Mouse (Mus musculus) heart, embryonic 13.5 days (tissue): Measurements from ENCODE around the gene Tlnrd1. TPM values are rescaled to one million over a fixed set of nuclear protein-coding genes. Genes with fewer than 3 reads are reported as not detected.

Experiments used
- ATAC-seq: fragments of 200-750 bp; cut with Nextera tagmentation; 2 replicates; pipeline ENCODE4 v1.8.0; 2017; ENCODE audit warnings: moderate TSS enrichment; ENCODE audit not compliant: insufficient number of reproducible peaks, low FRiP score, low TSS enrichment; ENCODE audit errors: extremely low read depth
- H3K27ac ChIP-seq: fragments of 300-500 bp; sonication (generic); replicated peaks from 2 replicates; pipeline ENCODE4 v1.5.1; 2015; ENCODE audit warnings: moderate library complexity, mild to moderate bottlenecking, inconsistent platforms
- H3K27me3 ChIP-seq: fragments of 300-500 bp; sonication (generic); replicated peaks from 2 replicates; pipeline ENCODE4 v1.6.1; 2015; ENCODE audit warnings: mild to moderate bottlenecking, inconsistent platforms
- H3K36me3 ChIP-seq: fragments of 300-500 bp; sonication (generic); 2 replicates; pipeline ENCODE4 v1.6.1; 2015; ENCODE audit warnings: mild to moderate bottlenecking, inconsistent platforms
- H3K4me1 ChIP-seq: fragments of 300-500 bp; sonication (generic); 2 replicates; pipeline ENCODE4 v1.6.1; 2015; ENCODE audit warnings: inconsistent platforms
- H3K4me2 ChIP-seq: fragments of 300-500 bp; sonication (generic); 2 replicates; pipeline ENCODE4 v1.6.1; 2015; ENCODE audit warnings: inconsistent platforms, mild to moderate bottlenecking, moderate library complexity
- H3K4me3 ChIP-seq: fragments of 300-500 bp; sonication (generic); 2 replicates; pipeline ENCODE4 v1.5.1; 2015; ENCODE audit warnings: moderate library complexity, mild to moderate bottlenecking, inconsistent platforms
- H3K9ac ChIP-seq: fragments of 300-500 bp; sonication (generic); 2 replicates; pipeline ENCODE4 v1.6.1; 2015; ENCODE audit warnings: inconsistent platforms, mild to moderate bottlenecking, moderate library complexity
- H3K9me3 ChIP-seq: fragments of 300-500 bp; sonication (generic); 2 replicates; pipeline ENCODE4 v1.6.1; 2016; ENCODE audit warnings: inconsistent platforms
- WGBS: fragments of 180-500 bp; shearing (Covaris S2); methylation state at CpG from one replicate; pipeline ENCODE4 v1.1.7; 2015; ENCODE audit warnings: mixed read lengths; 5-methylcytosine and 5-hydroxymethylcytosine counted together
- polyA plus RNA-seq: library from polyadenylated mRNA; unstranded; fragments of >200 nt; fragmentation: Nextera tagmentation; extraction: Ambion mirVana; gene quantifications from 2 replicates; pipeline ENCODE4 v1.2.1, GENCODE M21; 2015

The Tlnrd1 gene
- polyA plus RNA-seq, 1 experiment from 2014 or later: 10.2 TPM

GRCm38 (mm10) chr7:83838525-83839224 is 45.4 kb downstream of the Tlnrd1 start:
- no peak for ATAC-seq
- Histone ChIP-seq H3K9me3 (no peaks in the 10 kb centered on the region), H3K9ac (no peak overlapping the region), H3K27me3 (no peaks in the 10 kb centered on the region), H3K27ac (no peak overlapping the region), H3K36me3 (no peaks in the 10 kb centered on the region), H3K4me1 (peaks cover 18% of the 10 kb centered on the region), H3K4me3 (no peak overlapping the region), H3K4me2 (no peak overlapping the region)
- WGBS: 64% methylated on average over 5 of the region's 5 CpGs

Other genes starting within 250 kb of the Tlnrd1 start
- 2.6 TPM in 2 replicates for gene Il16, start 138.6 kb downstream of the Tlnrd1 start, polyA plus RNA-seq
- 4.0 and 4.4 TPM in 2 replicates for gene Cfap161, start 89.4 kb downstream of the Tlnrd1 start, polyA plus RNA-seq
- 83.9 and 85.3 TPM in 2 replicates for gene Mesd, start 161 bp upstream of the Tlnrd1 start, polyA plus RNA-seq
- 0.60 and 0.86 TPM in 2 replicates for gene Cemip, start 202.2 kb upstream of the Tlnrd1 start, polyA plus RNA-seq